Mouse (Mus musculus) ES-Bruce4 (cell line): ENCODE data around the gene Hoxd10. TPM values are rescaled to one million over a fixed set of nuclear protein-coding genes. Genes with fewer than 3 reads are reported as not detected.

Experiments
- H3K27ac ChIP-seq: 2 replicates; pipeline ENCODE4 v1.5.1; 2012; ENCODE audit warnings: low read length, inconsistent platforms; ENCODE audit not compliant: insufficient read depth
- H3K27me3 ChIP-seq: 2 replicates; pipeline ENCODE4 v1.6.1; 2012; ENCODE audit warnings: mild to moderate bottlenecking, low read length, inconsistent platforms; ENCODE audit not compliant: control insufficient read depth, poor library complexity, insufficient read depth, severe bottlenecking
- H3K36me3 ChIP-seq: 2 replicates; pipeline ENCODE4 v1.6.1; 2012; ENCODE audit warnings: inconsistent platforms, mild to moderate bottlenecking, low read length, moderate library complexity; ENCODE audit not compliant: control insufficient read depth, poor library complexity, insufficient read depth, severe bottlenecking
- H3K4me1 ChIP-seq: one replicate; pipeline ENCODE4 v1.8.1; 2011; ENCODE audit warnings: low read length; ENCODE audit not compliant: control insufficient read depth, insufficient read depth
- H3K4me3 ChIP-seq: 2 replicates; pipeline ENCODE4 v1.5.1; 2011; ENCODE audit warnings: low read depth, mild to moderate bottlenecking, low read length
- H3K9ac ChIP-seq: 2 replicates; pipeline ENCODE4 v1.6.1; 2012; ENCODE audit warnings: low read depth, mild to moderate bottlenecking, inconsistent platforms; ENCODE audit not compliant: poor library complexity, severe bottlenecking
- H3K9me3 ChIP-seq: replicated peaks from 2 replicates; pipeline ENCODE4 v1.6.1; 2012; ENCODE audit warnings: mild to moderate bottlenecking, low read length, inconsistent platforms; ENCODE audit not compliant: control insufficient read depth, poor library complexity, insufficient read depth, severe bottlenecking
- CTCF ChIP-seq: IDR thresholded peaks from one replicate; pipeline ENCODE4 v1.8.1; 2011; ENCODE audit warnings: low read depth, low read length
- EP300 ChIP-seq: IDR thresholded peaks from 2 replicates; pipeline ENCODE4 v1.6.1; 2011; ENCODE audit warnings: low read depth, low read length; ENCODE audit not compliant: insufficient read depth
- POLR2A ChIP-seq: IDR thresholded peaks from one replicate; pipeline ENCODE4 v1.8.1; 2011; ENCODE audit warnings: low read length; ENCODE audit not compliant: insufficient read depth
- polyA plus RNA-seq: library from polyadenylated mRNA; stranded (reverse); fragments of >200 nt; gene quantifications from 2 replicates; pipeline ENCODE4 v1.2.4, GENCODE M21; 2011; ENCODE audit warnings: low read depth; ENCODE audit not compliant: missing spikeins, insufficient read depth, insufficient read length

The Hoxd10 gene
- polyA plus RNA-seq, 1 experiment = not detected

- Histone ChIP-seq H3K9me3 (no peaks in the 10 kb centered on the region), H3K9ac (no peak overlapping the region), H3K4me3 (no peak overlapping the region), H3K27me3 (peaks cover 67% of the 10 kb centered on the region), H3K36me3 (no peaks in the 10 kb centered on the region), H3K4me1 (no peaks in the 10 kb centered on the region), H3K27ac (no peak overlapping the region)
- TF ChIP-seq POLR2A (no peak), CTCF (no peak), EP300 (no peak)
Observed at GRCm38 (mm10) chr2:74695813-74696430, 4.2 kb downstream of the Hoxd10 start.

GRCm38 (mm10) chr2:74696442-74697335 is 5.0 kb downstream of the Hoxd10 start:
- H3K4me1 ChIP-seq = no peaks in the 10 kb centered on the region
- H3K36me3 ChIP-seq = no peaks in the 10 kb centered on the region
- H3K27me3 ChIP-seq = peaks cover 68% of the 10 kb centered on the region
- no peak overlapping the region for H3K9ac ChIP-seq
- H3K9me3 ChIP-seq = no peaks in the 10 kb centered on the region
- TF ChIP-seq POLR2A (no peak), CTCF (no peak), EP300 (no peak)
- no peak overlapping the region for H3K4me3 ChIP-seq
- no peak overlapping the region for H3K27ac ChIP-seq

- H3K4me3 ChIP-seq = peak within 1 kb of the TSS; percentile 54
- H3K9me3 ChIP-seq = no peaks in the 10 kb centered on the region
- TF ChIP-seq POLR2A (no peak), CTCF (no peak)
- H3K9ac ChIP-seq = peak within 1 kb of the TSS; percentile 59
- peaks cover 60% of the 10 kb centered on the region for H3K27me3 ChIP-seq
- H3K4me1 ChIP-seq = no peaks in the 10 kb centered on the region
- H3K36me3 ChIP-seq = no peaks in the 10 kb centered on the region
- no peak within 1 kb of the TSS for H3K27ac ChIP-seq
Observed at GRCm38 (mm10) chr2:74697567-74698121, 5.9 kb downstream of the Hoxd10 start, which contains the start of gene Hoxd9. Gene Hoxd9, plus strand, starts transcription at chr2:74697727.

GRCm38 (mm10) chr2:74698201-74699052 is 6.7 kb downstream of the Hoxd10 start:
- H3K9me3 ChIP-seq = no peaks in the 10 kb centered on the region
- TF ChIP-seq CTCF = no peak
- TF ChIP-seq POLR2A = no peak
- TF ChIP-seq EP300 = no peak
- peak overlapping the region; percentile 54 for H3K4me3 ChIP-seq
- H3K4me1 ChIP-seq = no peaks in the 10 kb centered on the region
- no peak overlapping the region for H3K27ac ChIP-seq
- no peaks in the 10 kb centered on the region for H3K36me3 ChIP-seq
- peak overlapping the region; percentile 59 for H3K9ac ChIP-seq
- H3K27me3 ChIP-seq = peaks cover 56% of the 10 kb centered on the region

GRCm38 (mm10) chr2:74699053-74699430 is 7.3 kb downstream of the Hoxd10 start:
- TF ChIP-seq EP300 (no peak), POLR2A (no peak), CTCF (no peak)
- no peaks in the 10 kb centered on the region for H3K4me1 ChIP-seq
- H3K27ac ChIP-seq = no peak overlapping the region
- H3K4me3 ChIP-seq = no peak overlapping the region
- H3K9me3 ChIP-seq = no peaks in the 10 kb centered on the region
- no peak overlapping the region for H3K9ac ChIP-seq
- peaks cover 56% of the 10 kb centered on the region for H3K27me3 ChIP-seq
- no peaks in the 10 kb centered on the region for H3K36me3 ChIP-seq
